Mouse (Mus musculus) kidney, embryonic 16.5 days (tissue): ENCODE data around the gene Dennd2a. TPM values are rescaled to one million over a fixed set of nuclear protein-coding genes. Genes with fewer than 3 reads are reported as not detected.
A peak's percentile ranks its signal among the peaks of the same experiment; 100 is the strongest.

ENCODE experiments used
- ATAC-seq: fragments of 200-750 bp; cut with Nextera tagmentation; 2 replicates; pipeline ENCODE4 v1.8.0; 2017; ENCODE audit warnings: moderate TSS enrichment; ENCODE audit not compliant: low FRiP score, low TSS enrichment
- H3K27ac ChIP-seq: fragments of 300-500 bp; sonication (generic); 2 replicates; pipeline ENCODE4 v1.5.1; 2014; ENCODE audit warnings: low read length
- H3K27me3 ChIP-seq: fragments of 300-500 bp; sonication (generic); 2 replicates; pipeline ENCODE4 v1.6.1; 2014; ENCODE audit warnings: low read length, control low read depth, mixed read lengths; ENCODE audit not compliant: insufficient read depth
- H3K36me3 ChIP-seq: fragments of 300-500 bp; sonication (generic); 2 replicates; pipeline ENCODE4 v1.6.1; 2014; ENCODE audit warnings: low read length, control low read depth, mixed read lengths; ENCODE audit not compliant: insufficient read depth
- H3K4me1 ChIP-seq: fragments of 300-500 bp; sonication (generic); 2 replicates; pipeline ENCODE4 v1.6.1; 2014; ENCODE audit warnings: low read length, control low read depth, mixed read lengths; ENCODE audit not compliant: insufficient read depth
- H3K4me2 ChIP-seq: fragments of 300-500 bp; sonication (generic); replicated peaks from 2 replicates; pipeline ENCODE4 v1.6.1; 2014; ENCODE audit warnings: low read depth, low read length
- H3K4me3 ChIP-seq: fragments of 300-500 bp; sonication (generic); 2 replicates; pipeline ENCODE4 v1.5.1; 2014; ENCODE audit warnings: mild to moderate bottlenecking, low read length
- H3K9ac ChIP-seq: fragments of 300-500 bp; sonication (generic); replicated peaks from 2 replicates; pipeline ENCODE4 v1.6.1; 2014; ENCODE audit warnings: low read length
- H3K9me3 ChIP-seq: fragments of 300-500 bp; sonication (generic); 2 replicates; pipeline ENCODE4 v1.6.1; 2016; ENCODE audit warnings: low read length, control low read depth
- WGBS: fragments of 180-500 bp; shearing (Covaris S2); extraction: QIAGEN DNeasy Blood & Tissue Kit; methylation state at CpG from one replicate; pipeline ENCODE4 v1.1.7; 2014; 5-methylcytosine and 5-hydroxymethylcytosine counted together
- polyA plus RNA-seq: library from polyadenylated mRNA; unstranded; fragments of >200 nt; fragmentation: Nextera tagmentation; extraction: Ambion mirVana; gene quantifications from 2 replicates; pipeline ENCODE4 v1.2.1, GENCODE M21; 2015

The Dennd2a gene
- polyA plus RNA-seq, 1 experiment from 2014 or later = 20.9 TPM

DNA sequence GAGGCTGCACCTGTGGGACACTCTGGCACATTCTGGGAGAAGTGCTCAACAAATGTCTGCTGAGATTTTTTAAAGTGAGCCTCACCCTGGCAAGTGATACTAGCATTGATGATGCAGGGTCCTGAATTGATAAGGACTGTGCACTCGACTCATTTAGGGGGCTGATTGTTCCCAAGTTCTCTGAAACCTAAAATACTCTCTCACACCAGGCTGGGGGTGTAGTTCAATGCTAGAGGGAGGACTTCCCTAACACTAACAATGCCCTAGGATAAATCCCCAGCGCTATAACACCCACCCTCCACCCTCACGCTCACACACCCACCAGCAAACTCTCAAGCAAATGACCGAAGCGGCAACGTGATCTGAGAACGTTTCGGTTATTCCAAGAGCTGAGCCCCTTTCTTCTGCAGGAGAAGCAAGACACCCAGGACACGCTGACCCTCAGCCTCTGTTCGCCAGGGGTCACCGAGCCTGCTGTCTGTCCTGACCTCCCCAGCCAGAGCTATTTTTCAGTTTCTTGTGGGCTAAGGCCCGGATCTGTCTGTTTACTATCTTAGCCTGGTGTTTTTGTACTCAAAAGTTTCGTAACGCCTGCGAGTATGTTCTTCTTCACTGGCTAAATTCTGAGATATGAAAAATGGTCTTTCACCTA is 13.8 kb downstream of the Dennd2a start:
- Histone ChIP-seq H3K27ac (peak overlapping the region; percentile 95), H3K4me3 (no peak overlapping the region), H3K36me3 (no peaks in the 10 kb centered on the region), H3K4me1 (peaks cover 81% of the 10 kb centered on the region), H3K27me3 (no peaks in the 10 kb centered on the region), H3K4me2 (no peak overlapping the region), H3K9me3 (no peaks in the 10 kb centered on the region), H3K9ac (peak overlapping the region; percentile 54)
- 30% methylated on average over 15 of the region's 15 CpGs for WGBS
- no peak for ATAC-seq

DNA sequence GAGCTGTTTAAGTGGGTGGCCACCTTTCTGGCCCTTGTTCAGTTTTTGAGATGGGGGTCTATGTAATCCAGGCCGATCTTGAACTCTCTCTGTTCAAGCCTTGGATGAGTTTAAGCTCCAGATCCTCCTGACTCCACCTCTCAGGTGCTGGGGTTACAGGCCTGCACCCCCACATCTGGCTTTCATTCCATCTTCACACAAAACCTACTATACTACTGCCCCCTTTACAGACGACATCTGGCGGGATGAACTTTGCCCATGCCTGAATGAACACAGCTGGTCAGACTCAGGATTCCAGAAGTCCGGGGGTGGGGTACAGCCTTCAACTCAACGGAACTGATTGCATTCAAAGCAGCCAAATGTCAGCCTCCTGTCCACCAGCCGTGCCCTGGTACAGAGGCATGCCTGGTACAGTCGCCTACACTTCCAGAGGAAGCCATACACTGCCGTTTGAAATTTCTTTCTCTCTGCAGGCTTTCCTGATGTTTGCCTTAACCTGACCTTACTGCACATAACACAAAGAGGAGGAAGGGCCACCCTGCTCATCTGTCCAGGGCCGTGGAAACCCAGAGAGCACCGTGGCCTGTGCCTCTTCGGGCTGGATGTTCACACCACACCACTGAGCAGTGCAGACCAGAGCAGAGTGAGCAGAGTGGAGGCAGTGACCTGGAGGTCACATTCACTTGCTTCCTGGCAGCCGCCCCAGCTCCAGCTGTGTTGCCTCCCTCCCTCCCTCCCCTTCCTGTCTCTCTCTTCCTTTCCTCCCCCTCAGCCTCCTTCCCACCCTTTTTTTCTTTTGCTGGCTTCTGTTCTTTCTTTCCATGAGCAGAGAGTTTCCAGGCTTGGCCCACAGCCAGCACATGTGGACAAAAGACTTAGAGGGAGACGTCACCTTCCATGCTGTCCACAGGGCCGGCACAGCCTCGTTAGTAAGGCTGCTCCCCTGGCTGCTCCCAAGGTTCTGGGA is 14.8 kb downstream of the Dennd2a start:
- H3K27ac ChIP-seq = peak overlapping the region; percentile 95
- no peak overlapping the region for H3K4me3 ChIP-seq
- H3K9me3 ChIP-seq = no peaks in the 10 kb centered on the region
- WGBS = 7% methylated on average over 15 of the region's 15 CpGs
- peak; percentile 91 for ATAC-seq
- peaks cover 87% of the 10 kb centered on the region for H3K4me1 ChIP-seq
- H3K27me3 ChIP-seq = no peaks in the 10 kb centered on the region
- peak overlapping the region; percentile 54 for H3K9ac ChIP-seq
- H3K4me2 ChIP-seq = peak overlapping the region; percentile 34
- H3K36me3 ChIP-seq = no peaks in the 10 kb centered on the region

DNA sequence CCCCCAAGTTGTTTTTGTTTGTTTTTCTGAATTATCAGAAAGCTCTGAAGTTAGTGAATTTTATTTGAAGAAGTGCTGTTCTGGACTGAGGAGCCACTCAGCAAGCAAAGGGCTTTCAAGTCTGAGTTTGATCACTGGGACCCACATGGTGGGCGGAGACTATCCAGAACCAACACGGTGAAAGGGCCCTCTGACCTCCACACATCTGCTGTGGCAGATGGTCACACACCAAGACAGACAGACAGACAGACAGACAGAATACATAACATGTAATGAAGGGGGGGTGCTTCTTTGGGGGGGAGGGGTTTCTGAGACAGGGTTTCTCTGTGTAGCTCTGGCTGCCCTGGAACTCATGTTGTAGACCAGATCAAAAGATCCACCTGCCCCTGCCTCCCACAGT is 17.1 kb downstream of the Dennd2a start:
- Histone ChIP-seq H3K27me3 (no peaks in the 10 kb centered on the region), H3K36me3 (no peaks in the 10 kb centered on the region), H3K4me3 (no peak overlapping the region), H3K9me3 (no peaks in the 10 kb centered on the region), H3K4me1 (peaks cover 71% of the 10 kb centered on the region), H3K4me2 (0 out of 2 replicates have a peak overlapping the region, but pooled peaks have one; percentile 35), H3K27ac (peak overlapping the region; percentile 86), H3K9ac (no peak overlapping the region)
- 47% methylated on average over 2 of the region's 2 CpGs for WGBS
- no peak for ATAC-seq

DNA sequence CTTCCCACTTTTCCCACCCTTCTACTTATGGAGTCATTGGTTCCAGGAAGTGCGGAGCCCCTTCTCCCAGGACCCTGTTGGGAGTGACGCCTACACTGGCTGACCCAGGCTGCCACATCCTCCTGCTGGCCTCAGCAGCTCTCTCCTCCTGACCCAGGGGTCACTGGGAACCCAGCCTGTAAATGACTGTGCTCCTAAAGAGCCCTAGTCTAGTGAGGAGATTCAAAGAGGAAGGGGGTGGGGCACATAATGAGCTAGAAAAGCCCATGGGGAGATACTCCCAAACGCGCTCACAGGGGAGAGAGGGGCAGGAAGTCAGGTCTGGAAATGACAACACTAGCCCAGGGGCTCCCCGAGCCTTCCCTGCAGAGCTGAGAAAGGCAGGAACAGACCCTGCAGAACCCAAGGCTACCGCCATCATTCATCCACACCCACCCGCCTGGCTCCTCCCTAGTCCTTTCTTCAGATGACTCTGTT is 17.9 kb downstream of the Dennd2a start:
- H3K4me1 ChIP-seq = peaks cover 62% of the 10 kb centered on the region
- ATAC-seq = peak; percentile 55
- H3K4me2 ChIP-seq = peak overlapping the region; percentile 35
- WGBS = 5% methylated on average over 7 of the region's 7 CpGs
- H3K36me3 ChIP-seq = no peaks in the 10 kb centered on the region
- H3K9ac ChIP-seq = 0 out of 2 replicates have a peak overlapping the region, but pooled peaks have one; percentile 3
- peak overlapping the region; percentile 9; the same call in 1 of the 2 replicates for H3K4me3 ChIP-seq
- H3K27ac ChIP-seq = peak overlapping the region; percentile 86
- H3K27me3 ChIP-seq = no peaks in the 10 kb centered on the region
- no peaks in the 10 kb centered on the region for H3K9me3 ChIP-seq

DNA sequence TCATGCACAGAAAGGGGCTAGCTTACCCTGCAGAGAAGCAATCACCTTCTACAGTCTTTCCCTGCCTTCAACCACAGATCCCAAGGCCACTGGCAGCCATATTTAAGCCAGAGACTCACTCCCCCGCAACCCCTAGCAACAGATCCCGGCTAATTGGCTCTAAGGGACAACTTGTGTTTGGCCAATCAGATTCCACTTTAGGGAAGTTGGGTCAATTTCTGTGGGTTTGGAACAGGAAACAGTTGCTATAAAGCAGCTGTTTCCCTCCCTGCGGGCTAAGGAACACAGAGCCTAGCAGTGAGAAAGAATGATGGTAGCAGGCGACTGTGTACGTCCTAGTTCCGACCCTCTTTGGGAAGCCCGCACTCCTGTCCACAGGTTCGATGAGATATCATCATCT is 19.4 kb downstream of the Dennd2a start:
- peak overlapping the region; percentile 71 for H3K27ac ChIP-seq

DNA sequence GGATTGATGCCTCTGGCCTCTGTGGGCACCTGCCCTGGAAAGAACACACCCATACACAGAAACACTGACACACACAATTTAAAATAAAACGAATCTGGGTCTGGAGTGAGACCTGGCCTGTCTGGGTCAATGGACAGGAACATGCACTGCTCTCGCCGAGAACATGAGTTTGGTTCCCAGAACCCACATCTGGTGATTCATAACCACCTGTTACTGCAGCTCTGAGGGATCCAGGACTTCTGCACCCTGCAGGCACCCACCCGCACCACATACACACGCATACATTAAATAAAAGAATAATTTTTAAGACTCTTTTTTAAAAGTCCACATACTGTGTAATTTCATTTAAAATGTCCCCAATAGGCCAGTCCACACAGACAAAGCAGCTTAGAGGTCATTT is 20.4 kb downstream of the Dennd2a start:
- Histone ChIP-seq H3K27me3 (no peaks in the 10 kb centered on the region), H3K4me3 (no peak overlapping the region), H3K27ac (no peak overlapping the region), H3K36me3 (0 out of 2 replicates have a peak, but pooled peaks cover 5% of the 10 kb centered on the region), H3K9me3 (0 out of 2 replicates have a peak, but pooled peaks cover 3% of the 10 kb centered on the region), H3K4me1 (peaks cover 38% of the 10 kb centered on the region), H3K9ac (no peak overlapping the region), H3K4me2 (no peak overlapping the region)
- no peak for ATAC-seq
- WGBS = 89% methylated on average over 5 of the region's 5 CpGs

More for the DNA sequence above, 19.4 kb downstream of the Dennd2a start:
- ATAC-seq = no peak
- Histone ChIP-seq H3K4me2 (no peak overlapping the region), H3K4me1 (peaks cover 48% of the 10 kb centered on the region), H3K9ac (no peak overlapping the region), H3K36me3 (0 out of 2 replicates have a peak, but pooled peaks cover 5% of the 10 kb centered on the region), H3K27me3 (no peaks in the 10 kb centered on the region), H3K9me3 (0 out of 2 replicates have a peak, but pooled peaks cover 3% of the 10 kb centered on the region), H3K4me3 (no peak overlapping the region)
- WGBS = 39% methylated on average over 8 of the region's 8 CpGs

DNA sequence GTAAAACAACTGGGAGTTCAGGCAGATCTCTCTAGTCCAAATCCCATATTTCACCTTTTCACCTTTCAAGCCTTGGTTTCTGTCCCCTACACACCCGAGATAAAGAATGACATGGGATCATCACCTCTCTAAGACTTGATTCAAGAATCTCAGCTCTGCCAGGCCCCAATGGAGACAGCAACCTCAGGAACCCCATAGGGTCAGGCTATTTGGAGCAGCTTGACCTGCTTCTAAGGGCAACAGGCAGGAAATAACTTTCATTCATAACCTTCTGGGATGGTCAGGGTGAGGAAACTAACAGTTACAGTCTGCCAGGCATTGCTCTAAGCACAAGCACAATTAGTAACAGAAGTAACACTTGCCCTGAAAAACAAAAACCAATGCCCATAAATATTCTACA is 21.0 kb downstream of the Dennd2a start:
- ATAC-seq = no peak
- H3K27me3 ChIP-seq = no peaks in the 10 kb centered on the region
- H3K36me3 ChIP-seq = 0 out of 2 replicates have a peak, but pooled peaks cover 5% of the 10 kb centered on the region
- no peak overlapping the region for H3K4me2 ChIP-seq
- H3K9ac ChIP-seq = no peak overlapping the region
- H3K4me3 ChIP-seq = no peak overlapping the region
- WGBS = 22% methylated on average over 1 of the region's 1 CpGs
- H3K4me1 ChIP-seq = peaks cover 33% of the 10 kb centered on the region
- H3K27ac ChIP-seq = no peak overlapping the region
- 0 out of 2 replicates have a peak, but pooled peaks cover 3% of the 10 kb centered on the region for H3K9me3 ChIP-seq

DNA sequence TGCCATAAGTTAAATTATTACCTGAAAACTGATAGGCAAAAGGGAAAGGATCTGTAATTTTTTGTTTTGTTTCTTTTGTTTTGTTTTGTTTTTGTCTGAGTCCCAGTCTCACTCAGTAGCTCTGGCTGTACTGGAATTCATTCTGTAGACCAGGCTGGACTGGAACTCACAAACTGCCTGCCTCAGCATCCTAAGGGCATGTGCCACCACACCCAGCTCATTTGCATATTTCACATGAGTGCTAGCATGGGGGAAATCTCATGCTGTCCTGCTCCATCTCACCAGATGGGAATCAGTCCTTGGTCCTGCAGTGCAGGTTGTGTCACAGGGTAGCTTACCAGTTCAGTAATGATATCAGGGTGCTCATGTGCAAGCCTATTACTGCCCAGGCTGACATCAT is 22.7 kb downstream of the Dennd2a start:
- Histone ChIP-seq H3K4me2 (no peak overlapping the region), H3K4me1 (peaks cover 21% of the 10 kb centered on the region), H3K27ac (no peak overlapping the region), H3K36me3 (0 out of 2 replicates have a peak, but pooled peaks cover 5% of the 10 kb centered on the region), H3K27me3 (no peaks in the 10 kb centered on the region), H3K9me3 (0 out of 2 replicates have a peak, but pooled peaks cover 3% of the 10 kb centered on the region), H3K4me3 (no peak overlapping the region), H3K9ac (no peak overlapping the region)
- no peak for ATAC-seq

DNA sequence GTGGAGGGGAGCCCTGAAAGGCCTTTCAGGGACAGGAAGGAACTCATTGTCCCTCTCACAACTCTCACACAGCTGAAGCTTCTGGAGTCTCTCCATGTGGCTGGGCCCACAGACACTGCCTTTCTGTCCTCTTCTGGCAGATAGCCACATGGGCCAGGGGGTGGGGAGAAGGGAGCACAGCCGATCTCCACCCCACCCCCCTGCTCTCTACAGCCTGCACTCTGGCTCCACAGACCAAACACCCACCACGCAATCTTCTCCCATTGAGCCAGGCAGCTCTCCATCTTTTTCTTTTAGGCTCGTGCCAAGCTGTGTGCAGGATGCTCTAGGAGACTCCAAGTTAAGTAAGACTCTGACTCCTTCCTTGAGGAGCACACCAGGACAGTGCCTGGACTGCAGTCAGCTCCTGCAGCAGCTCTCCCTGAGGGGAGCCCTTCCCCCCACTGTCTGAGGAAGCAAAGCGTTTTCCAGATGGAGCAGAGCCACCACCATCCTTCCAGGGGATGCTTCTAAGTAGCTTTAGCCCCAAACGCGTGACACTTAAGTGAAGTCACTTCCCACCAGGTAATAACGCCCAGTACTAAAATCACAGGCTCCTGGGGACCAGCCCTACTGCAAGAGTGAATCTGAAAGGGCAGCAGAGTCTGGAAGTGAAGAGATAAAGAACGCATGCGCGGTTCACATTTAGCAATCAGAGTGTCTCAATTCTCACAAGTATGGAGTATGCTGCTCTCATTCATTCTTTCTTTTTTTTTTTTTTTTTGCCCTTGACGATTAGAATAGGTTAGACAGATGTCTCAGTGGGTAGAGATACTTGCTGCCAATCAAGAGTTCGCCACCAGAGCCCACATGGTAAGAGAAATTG is 28.8 kb downstream of the Dennd2a start:
- Histone ChIP-seq H3K4me3 (no peak overlapping the region), H3K9ac (no peak overlapping the region), H3K27ac (peak overlapping the region; percentile 13; the same call in 1 of the 2 replicates), H3K36me3 (0 out of 2 replicates have a peak, but pooled peaks cover 7% of the 10 kb centered on the region), H3K27me3 (no peaks in the 10 kb centered on the region), H3K4me1 (peaks cover 16% of the 10 kb centered on the region), H3K4me2 (no peak overlapping the region), H3K9me3 (0 out of 2 replicates have a peak, but pooled peaks cover under 1% of the 10 kb centered on the region)
- ATAC-seq = peak; percentile 79
- 42% methylated on average over 12 of the region's 12 CpGs for whole genome bisulfite sequencing
